Mouse (Mus musculus) embryo, embryonic 11 days (tissue): ENCODE data around the gene Ppm1m.
A peak's percentile ranks its signal among the peaks of the same experiment; 100 is the strongest.
"Not testable (repeated sequence)": the region's sequence is repeated elsewhere in the genome, so short reads cannot be mapped to it uniquely, and the experiment has no call there.

Experiments
- DNase-seq: peaks from one replicate; pipeline ENCODE4 v3.0.0-alpha.2; 2015

Gene Ppm1m

DNA sequence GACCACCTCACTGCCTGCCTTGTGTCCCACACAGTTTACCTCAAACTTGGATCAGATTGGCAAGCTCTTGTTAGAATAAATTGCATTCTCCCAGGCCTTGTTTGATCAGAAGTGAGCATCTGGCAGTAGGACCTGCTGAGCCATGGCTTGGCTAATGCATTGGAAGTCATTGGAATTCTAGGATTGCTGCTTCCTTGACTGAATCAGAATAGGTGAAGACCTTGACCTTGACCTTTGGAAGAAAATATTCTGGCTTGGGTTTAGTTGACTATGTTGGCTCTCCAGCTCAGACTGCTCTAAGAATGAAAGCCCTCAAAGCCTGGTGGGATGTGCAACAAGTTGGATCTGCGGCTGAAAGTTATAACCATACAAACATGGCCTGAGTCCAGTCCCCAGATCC lies 8.2 kb downstream of the Ppm1m start:
- DNase-seq: no peak

DNA sequence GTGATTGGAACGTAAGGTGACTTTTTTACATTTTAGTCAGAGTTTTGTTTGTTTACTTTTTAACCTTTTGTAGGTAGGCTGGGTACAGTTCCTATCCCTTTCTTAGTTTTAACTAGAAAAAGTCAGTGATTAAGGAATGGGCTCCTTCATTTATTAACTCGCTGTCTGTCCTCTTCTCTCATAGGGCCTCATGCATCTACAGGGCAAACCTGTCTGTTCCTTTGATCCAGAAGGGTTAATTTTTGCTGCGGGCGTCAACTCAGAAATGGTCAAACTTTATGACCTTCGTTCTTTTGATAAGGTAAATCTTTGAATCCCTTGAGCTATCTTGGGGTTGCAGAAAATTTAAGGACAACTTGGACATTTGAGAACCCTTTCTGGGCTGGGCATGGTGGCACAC lies 15.6 kb downstream of the Ppm1m start:
- DNase-seq: no peak

DNA sequence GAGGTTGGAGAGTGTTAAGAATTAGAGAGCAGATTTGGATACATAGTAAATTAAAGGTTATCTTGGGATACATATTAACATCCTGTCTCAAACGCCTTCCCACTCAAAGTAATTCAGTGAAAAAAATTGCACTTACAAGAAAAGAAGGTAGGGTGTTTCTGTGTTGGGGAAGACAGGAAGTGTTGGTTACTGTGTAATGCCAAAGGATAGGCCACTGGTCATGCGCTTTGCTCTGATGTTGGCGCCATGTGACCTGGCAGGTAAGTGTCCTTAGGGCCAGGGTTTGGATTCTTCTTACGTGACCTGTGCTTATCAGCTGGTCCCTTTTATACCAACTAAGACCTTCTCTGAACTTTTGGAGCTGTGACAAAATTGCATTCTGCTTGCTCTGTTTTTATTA lies 17.4 kb downstream of the Ppm1m start:
- DNase-seq: no peak

DNA sequence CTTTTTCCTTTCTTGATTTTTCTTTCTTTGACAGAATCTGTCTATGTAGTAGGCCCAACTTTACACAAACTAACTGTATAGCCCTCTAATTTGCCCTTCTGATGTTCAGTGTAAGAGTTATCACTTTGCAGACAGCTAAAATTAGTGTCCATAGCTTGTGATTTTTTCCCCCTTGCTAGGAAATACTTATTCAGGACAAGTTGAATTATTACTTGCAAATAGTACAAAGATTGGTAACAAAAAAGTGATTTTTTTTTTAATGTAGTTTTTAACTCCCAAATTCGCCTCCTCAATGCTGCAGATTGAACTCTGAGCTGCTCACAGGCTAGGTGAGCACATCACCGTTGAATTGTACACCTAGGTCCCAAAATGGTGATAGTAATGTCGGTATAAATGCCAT lies 19.6 kb downstream of the Ppm1m start:
- DNase-seq: no peak

DNA sequence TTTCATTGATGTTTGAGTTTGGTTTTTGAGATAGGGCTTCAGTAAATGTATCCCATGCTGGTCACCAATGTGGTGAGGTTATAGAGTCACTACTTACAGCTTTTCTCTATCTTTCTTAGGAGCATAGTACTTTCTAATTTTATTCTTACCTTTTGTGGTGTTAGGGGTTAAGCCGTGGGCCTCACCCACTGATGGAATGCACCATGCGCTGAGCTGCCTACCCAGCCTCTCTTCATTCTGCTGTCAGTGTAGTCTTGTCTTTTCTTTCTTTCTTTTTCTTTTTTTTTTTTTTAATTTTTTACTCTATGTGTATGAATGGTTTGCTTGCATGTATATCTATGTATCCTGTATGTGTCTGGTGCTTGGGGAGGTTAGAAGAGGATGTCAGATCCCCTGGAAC lies 20.1 kb downstream of the Ppm1m start:
- DNase-seq: no peak

DNA sequence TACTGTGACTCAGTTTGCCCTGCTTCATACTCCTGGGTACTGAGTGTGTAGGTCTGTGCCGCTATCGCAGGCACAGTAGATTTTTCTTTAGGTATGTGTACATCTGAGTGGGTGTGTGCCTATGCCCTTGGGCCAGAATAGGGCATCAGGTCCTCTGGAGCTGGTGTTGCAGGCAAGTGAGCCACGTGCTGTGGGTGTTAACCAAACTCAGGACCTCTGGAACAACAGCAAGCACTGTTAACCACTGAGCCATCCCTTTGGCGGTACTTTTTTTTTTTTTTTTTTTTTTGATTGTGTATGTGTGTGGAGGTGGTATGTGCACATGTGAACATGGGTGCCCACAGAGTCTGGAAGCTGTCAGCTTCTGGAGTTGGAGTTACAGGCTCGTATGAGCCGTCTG lies 21.7 kb downstream of the Ppm1m start:
- no peak for DNase-seq

DNA sequence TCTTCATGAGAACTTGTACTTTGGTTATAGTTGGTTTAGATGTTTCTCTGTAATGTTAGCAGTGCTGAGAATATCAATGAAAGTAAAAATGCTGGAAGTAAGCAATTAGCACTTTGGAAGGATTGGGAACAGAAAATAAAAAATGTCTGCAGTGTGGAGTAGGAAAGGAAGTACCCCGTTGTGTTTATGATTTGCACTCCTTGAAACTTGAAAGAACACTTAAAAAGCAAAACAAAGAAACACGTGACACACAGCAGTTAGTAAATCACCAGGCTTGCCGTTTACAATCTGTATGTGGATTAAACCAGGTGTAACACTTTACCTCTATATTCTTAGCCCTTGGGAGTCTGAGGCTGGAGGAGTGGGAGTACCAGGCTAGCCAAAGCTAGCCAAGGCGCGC lies 22.8 kb downstream of the Ppm1m start:
- DNase-seq: no peak

DNA sequence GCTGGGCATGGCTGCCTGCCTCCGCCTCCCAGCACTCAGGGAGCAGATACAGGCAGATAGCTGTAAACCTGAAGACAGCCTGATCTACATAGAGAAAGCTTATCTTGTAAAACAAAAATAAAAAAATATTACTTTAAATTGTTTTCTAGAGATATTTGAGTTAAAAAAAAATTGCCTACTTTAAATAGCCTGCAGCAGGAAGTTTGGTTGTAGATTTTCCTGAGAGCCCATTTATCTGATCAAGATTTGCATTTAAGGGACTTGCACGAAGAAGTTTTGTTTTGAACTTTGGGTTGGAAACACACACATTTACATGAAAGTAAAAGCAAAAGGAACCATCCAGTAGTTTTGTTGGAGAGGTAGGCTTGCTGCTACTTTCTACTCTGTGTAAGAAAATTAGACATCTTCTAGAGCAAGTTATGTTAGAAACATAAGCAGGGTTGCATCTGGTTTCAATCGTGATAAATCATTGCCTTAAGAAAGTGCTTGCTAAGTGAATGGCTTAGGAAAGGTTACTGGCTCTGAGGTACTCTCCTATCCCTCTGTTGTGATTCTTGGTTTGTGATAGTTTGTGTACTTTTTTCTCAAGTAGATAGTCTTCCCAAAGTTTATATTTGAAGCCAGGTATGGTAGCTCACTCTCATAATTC lies 23.9 kb downstream of the Ppm1m start:
- DNase-seq: no peak

DNA sequence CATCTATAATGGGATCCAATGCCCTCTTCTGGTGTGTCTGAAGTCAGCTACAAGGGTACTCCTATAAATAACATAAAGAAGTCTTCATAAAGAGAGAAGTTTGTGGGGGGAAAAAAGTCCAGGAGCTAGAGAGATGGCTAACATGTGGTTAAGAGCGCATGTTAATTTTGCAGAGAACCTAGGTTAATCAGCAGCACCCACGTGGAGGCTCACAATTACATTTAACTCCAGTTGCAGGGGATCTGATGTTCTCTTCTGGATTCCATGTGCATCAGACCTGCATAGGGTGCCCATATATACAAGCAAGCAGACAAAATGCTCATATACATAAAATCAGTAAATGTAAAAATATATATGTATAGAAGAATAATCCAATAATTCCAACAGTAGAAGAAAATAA lies 26.2 kb downstream of the Ppm1m start:
- no peak for DNase-seq

DNA sequence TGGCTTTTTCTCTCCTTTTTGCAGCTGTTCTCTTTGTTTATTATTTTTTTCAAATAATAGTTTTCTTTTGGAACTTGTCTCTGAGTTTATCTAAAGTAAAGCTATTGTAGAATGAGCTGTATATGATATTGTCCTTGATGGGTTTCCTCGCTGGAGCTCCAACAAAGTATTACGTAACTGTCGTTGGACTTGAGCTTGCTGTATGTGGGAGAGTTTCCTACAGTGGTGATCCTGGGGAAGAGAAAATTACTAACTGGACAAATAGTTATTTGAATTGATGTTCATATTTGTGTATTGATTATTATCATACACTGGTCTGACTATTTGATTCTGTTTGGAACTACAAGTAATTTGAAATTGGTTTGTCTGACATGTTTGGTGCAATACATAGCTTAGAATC lies 27.0 kb downstream of the Ppm1m start:
- DNase-seq: no peak

DNA sequence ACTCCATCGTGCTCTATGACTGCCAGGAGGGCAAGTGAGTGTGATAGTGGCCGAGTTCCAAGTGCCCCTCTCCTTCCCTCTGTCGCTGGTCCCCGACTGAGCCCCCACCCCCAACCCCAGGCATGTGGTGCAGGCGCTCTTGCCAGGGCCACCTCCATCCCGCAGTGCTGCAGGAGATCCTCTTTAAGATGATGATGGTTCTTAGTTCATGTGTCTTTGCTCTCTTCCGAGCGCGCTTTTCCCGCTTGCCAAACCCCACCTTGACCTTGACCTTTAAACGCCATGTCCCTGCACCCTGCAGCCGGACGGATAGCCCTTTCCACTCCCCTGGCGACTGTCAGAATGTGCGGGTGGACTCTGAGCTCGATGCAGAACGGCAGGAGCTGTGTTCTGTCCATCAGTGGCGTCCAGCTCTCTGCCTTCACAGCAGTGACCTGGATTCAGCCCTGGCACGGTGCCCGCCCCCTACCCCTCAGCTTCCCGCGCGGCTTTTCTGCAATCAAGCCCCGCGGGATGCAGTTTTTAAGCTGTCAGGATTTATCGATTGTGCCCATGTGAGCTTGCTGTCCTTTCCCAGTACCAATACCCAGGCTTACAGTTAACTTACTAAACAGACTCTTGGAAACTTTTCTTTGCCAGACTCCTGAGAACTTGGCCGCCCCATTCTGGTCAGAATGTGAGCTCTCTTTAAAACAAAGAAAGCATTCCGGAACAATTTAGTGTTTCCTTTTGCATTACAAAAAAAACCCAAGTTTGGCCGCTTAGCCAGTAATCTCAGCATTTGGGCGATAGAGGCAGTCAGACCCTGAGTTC lies 28.0 kb downstream of the Ppm1m start:
- DNase-seq: peak; percentile 66

DNA sequence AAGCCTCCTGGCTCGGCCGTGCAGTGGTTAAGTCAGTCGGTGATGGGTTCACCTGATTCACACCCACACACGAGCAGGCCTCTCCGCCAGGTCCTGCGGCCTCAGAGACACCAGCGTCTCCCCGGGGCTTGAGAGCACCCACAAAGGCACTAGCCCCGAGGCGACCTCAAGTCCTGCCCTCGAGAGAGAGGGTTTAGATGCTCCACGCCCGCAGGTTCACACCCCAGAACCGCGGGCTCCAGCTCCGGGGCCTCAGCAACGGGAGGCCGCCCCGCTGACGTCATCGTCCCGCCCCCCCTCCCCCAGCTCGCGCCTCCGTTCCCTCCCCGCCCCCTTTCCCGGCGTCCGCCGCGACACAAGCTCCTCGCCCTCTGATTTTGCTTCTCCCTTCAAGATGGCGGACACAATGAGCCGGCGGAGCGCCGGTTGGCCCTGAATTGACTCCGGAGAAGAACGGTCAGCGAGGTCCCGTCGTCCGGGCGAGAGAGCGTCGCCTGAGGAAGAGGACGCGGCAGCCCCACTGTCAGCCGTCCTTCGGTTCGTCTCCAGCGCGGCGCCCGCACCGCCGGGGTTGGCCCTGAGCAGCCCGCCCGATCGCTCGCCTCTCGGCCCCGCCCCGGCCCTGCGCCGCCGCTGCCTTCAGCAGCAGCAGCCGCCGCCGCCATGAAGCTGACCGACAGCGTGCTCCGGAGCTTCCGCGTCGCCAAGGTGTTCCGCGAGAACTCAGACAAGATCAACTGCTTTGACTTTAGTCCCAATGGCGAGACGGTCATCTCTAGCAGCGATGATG lies 28.8 kb downstream of the Ppm1m start, which contains the start of gene Wdr82:
TSS of gene Wdr82 (plus strand) at position 373 of the 790 bp plus-strand sequence.
- DNase-seq: peak; percentile 95

DNA sequence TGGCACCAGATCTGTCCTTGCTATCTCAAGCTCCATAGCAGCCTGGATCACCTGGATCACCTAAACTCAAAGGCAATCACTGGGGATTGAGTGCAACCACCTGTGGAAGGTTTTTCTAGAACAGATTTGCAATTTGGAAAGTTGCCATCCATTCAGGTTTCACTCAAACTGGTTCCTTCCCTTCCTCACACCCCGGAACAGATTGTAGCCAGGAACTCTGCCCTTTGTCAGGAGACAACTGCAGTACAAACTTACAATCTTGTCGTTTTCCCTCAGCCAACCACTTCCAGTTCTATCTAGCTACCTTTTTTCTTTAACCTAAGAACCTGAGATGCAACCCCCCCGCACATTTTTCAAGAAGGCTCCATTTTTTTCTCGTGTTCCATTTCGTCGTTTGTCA lies 29.6 kb downstream of the Ppm1m start:
- DNase-seq: no peak

DNA sequence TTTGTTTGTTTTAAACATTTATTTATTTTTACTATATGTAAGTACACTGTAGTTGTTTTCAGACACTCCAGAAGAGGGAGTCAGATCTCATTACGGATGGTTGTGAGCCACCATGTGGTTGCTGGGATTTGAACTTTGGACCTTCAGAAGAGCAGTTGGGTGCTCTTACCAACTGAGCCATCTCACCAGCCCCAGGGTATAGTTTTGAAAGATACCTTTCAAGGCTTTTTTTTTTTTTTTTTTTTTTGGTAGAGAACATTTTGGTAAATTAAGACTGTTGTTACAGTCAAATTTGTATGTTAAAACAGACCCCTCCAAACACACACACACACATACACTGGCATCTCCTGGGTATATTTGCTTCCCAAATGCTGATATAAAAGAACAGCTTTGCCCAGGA lies 30.5 kb downstream of the Ppm1m start:
- not testable (repeated sequence) for DNase-seq

DNA sequence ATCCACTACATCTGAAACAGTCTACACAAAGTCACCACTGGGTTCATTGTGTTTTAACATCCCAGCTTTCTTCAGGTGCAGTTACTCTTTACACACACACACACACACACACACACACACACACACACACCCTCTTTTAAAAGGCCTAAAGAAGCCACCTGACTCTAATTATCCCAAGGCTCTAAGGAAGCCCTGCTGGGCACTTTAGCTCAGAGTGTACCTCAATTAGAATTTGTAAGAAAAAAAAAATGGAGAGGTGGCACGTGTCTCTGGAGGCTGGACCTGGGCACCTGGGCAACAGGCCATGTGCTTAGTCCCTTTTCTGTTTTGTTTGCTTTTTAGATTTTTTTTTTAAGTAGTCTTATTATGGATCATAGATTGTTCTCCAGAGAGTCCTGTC lies 31.8 kb downstream of the Ppm1m start:
- no peak for DNase-seq

DNA sequence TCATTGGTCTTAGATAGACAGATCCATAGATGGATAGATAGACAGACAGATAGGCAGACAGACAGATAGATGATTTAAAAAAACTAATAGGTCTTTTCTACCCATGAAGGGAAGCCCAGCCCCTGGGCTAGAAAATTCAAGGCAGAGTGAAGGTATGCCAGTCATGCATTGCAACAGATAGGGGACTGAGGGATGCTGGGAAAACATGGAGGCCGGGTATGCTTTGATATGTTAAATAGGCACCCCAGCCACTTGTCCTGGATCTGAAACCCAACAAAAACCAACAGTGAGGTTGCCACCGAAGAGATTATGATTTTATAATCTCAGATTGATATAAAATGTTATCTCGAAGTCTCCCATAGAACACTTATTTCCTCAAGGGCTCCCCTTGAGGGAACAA lies 32.3 kb downstream of the Ppm1m start:
- no peak for DNase-seq

DNA sequence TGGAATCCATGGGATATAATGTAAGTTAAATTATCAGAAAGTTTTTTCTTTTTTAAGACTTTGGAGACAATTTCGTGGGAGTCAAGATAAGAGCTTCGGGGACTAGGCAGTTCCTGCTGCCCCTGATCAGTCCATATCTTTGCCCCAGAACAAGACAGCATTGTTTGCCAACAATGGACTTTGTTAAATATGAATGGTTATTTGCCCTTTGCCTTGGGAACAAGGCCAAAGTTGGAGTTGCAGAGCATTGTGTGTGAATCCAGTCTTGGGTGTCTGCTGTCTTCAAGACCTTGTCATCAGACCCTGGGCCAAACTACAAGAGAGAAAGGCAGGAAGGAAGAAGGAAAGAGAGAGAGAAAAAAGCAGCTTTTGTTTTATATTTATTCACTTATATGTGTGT lies 32.8 kb downstream of the Ppm1m start:
- no peak for DNase-seq

DNA sequence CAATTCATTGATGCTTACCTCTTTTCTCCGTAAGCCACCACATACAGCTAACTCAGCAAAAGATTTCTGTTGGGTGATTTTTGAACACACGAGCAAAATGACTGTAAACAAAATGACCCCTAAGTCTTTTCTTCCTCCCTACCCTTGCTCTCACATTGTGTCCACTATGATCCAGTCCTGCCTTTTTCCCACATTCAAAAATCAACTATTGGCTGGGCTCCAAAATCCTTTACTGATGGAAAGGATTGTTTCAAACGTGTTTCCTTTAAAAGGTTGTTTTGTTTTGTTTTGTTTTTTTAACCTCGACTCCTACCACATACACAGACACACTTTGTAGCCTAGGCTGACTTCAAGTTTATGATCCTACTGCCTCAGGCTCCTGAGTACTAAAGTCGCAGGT lies 39.1 kb downstream of the Ppm1m start:
- no peak for DNase-seq

DNA sequence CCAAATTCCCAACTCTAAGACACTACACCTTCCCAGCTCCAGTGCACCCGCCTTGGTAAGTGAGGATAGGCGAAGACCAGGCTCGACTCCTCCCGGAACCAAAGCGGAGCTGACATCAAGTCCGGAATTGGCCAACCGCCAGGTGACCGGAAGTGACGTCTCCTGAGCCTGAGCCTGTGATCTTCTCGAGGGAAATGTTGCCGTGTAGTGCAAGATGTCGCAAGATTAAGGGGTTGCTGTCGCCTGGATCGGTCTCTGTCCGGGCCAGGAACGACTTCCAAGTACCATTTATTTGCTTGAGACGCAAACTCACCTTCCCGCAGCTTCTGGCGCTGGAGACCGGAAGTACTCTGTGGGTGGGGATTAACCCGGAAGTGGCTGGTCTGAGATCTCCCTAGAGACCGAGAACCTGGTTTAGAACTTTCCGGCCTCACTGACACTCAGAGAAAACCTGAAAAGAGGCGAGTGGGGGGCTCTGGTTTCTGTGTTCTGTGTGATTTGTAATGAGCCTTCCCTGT lies 39.7 kb downstream of the Ppm1m start:
- DNase-seq: peak; percentile 95

DNA sequence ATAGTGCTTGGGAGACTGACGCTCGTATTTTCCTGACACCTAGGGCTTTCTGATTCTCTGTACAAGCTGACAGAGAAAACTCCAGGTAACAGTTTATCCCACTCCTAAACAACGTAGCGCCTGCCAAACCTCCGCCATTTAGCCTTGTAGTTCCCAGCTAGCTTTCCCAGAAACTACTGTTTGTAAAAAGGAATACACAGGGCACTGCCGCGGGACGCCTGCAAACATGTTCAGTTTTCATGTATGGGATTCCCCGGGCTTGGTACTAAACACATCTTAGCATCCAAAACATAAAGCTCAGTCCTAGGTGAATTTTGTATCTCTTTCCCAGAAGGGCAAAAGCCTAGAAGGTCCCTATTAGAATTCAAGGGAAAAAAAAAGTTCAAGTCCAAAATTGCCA lies 40.3 kb downstream of the Ppm1m start:
- no peak for DNase-seq

DNA sequence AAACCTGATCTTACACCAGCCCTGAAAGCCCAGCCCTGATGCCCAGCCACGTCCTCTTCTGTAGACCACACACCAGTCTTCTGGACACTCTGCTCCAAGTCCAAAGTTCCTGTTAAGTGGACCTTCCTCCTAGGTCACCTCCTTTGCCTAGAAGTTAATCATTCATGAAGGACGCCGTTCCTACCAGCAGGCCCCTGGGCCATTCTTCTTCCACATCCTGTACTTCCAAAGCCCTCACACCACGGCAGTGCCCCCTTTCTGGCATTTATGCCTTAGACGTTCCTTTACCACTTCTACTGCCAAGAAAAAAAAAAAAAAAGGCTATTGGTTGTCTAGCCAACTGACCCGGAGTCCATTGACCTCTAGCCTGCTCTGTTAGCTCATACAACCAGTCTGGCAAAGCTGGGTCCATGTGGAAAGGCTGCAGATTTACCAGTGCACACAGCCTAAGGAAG lies 41.5 kb downstream of the Ppm1m start, which contains the start of gene Glyctk:
TSS of gene Glyctk (minus strand) at position 102 of the 455 bp plus-strand sequence.
- no peak for DNase-seq

DNA sequence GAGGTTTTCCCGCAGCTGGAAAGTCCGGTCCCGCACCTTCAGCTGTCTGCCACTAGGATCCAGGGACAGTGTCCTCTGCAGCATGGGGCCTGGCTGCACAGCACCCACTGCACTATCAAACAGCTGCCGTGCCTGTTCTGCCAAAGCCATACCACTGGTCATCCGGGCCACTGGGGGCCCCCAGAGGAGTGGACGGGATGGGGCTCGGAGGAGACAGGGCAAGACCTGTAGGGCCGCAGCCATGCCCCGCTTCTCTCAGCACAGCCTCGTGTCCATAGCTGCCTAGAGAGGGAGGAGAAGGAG lies 42.0 kb downstream of the Ppm1m start:
- DNase-seq: no peak

DNA sequence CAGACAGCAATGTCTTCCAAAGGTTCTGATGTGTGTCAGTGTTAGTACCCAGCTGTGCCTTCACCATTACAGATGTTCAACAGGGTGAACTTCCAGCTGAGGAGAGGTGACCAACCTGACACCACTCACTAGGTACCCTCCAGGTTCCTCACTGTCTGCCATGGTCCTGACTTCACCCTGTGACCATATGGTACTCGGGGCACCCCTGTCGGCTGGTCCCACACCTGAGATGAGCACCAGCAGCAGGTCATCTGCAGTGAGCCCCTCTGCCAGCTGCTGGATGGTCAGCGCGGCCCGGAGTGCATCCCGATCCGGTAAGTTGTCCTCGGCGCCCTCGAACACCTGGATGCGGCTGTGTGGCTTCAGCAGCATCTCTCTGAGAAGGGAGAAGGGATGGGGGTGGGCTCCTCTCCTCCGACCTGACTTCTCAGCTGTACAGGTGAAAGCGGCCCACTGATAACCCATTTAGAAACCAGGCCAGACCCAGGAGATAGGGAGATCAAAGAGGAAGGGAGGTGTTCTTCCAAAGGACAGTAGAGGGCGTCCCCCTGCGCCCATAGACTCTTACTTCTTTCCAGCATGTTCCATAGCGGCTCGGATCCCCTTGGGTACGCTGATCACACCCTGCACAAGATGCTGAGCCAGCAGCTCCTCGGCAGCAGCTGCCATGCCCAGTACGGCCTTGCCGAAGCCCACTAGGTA lies 42.5 kb downstream of the Ppm1m start:
- no peak for DNase-seq
